15 mouse cellular contexts compared by ENCODE assay signal in genomic region chr14:35029626-35030025, GRCm38 (mm10).
"Had no signal": no experiment of that assay in that cellular context is flagged by ENCODE, and none has a peak within 500 bp of the region (broad histone marks: within the 10 kb centered on the region; RNA-seq: fewer than 3 reads in every experiment).

No protein-coding gene starts in this region.

- H3K27ac ChIP-seq: neural tube, embryonic 13.5 days; neural tube, embryonic 15.5 days; stomach, embryonic 15.5 days; stomach, postnatal 0 days had no signal

- H3K4me3 ChIP-seq: neural tube, embryonic 13.5 days; neural tube, embryonic 15.5 days; stomach, embryonic 15.5 days had no signal

- H3K4me1 ChIP-seq: stomach, embryonic 15.5 days had no signal

- H3K27me3 ChIP-seq: neural tube, embryonic 13.5 days; neural tube, embryonic 15.5 days; stomach, embryonic 15.5 days had no signal

- H3K9me3 ChIP-seq: neural tube, embryonic 13.5 days; neural tube, embryonic 15.5 days; stomach, embryonic 15.5 days had no signal

- DNase-seq: retina, postnatal 1 day; right cerebral cortex, adult 18-20 months; right cerebral cortex, postnatal 14 days; right cerebral cortex, postnatal 4 days; spleen, adult 18-20 months; thymus, adult 18-20 months; thymus, adult 2 months; thymus, postnatal 14 days; thymus, postnatal 25 days; thymus, postnatal 36 days; thymus, postnatal 4 days had no signal

- H3K36me3 ChIP-seq: neural tube, embryonic 13.5 days; neural tube, embryonic 15.5 days; stomach, embryonic 15.5 days had no signal
